Mouse (Mus musculus) thymus, postnatal 36 days (tissue): Measurements from ENCODE around the gene Fam117a.
A peak's percentile ranks its signal among the peaks of the same experiment; 100 is the strongest.

ENCODE experiments used
- DNase-seq, 2 experiments: peaks; one replicate each; pipeline ENCODE4 v3.0.0; 2022; ENCODE audit warnings: mixed read lengths in 2 of 2

Gene Fam117a

GRCm38 (mm10) chr11:95367011-95367735 lies 30.4 kb downstream of the Fam117a start:
- DNase-seq, result peak; percentile 65 to 81

GRCm38 (mm10) chr11:95368231-95368823 lies 31.5 kb downstream of the Fam117a start:
- DNase-seq, result no peak

GRCm38 (mm10) chr11:95368871-95369270 lies 32.1 kb downstream of the Fam117a start:
- no peak for DNase-seq

GRCm38 (mm10) chr11:95369964-95370890 lies 33.4 kb downstream of the Fam117a start:
- DNase-seq, result peak; percentile 33 to 52

- no peak for DNase-seq
These were observed 34.4 kb downstream of the Fam117a start for GRCm38 (mm10) chr11:95371182-95371581.

GRCm38 (mm10) chr11:95378926-95379325 lies 42.1 kb downstream of the Fam117a start:
- no peak for DNase-seq

GRCm38 (mm10) chr11:95379552-95379951 lies 42.7 kb downstream of the Fam117a start:
- no peak for DNase-seq

- no peak for DNase-seq
These were observed 43.9 kb downstream of the Fam117a start for GRCm38 (mm10) chr11:95380711-95381110.

- no peak for DNase-seq
These were observed 44.3 kb downstream of the Fam117a start for GRCm38 (mm10) chr11:95381146-95381545.

GRCm38 (mm10) chr11:95383331-95383986 lies 46.6 kb downstream of the Fam117a start:
- DNase-seq, result no peak

GRCm38 (mm10) chr11:95384004-95384318 lies 47.1 kb downstream of the Fam117a start:
- DNase-seq, result no peak

GRCm38 (mm10) chr11:95384319-95384972 lies 47.6 kb downstream of the Fam117a start, which contains the start of gene Slc35b1:
Gene Slc35b1 (plus strand): TSS chr11:95384692.
- DNase-seq, result peak; percentile 87 to 89

GRCm38 (mm10) chr11:95384973-95385320 lies 48.1 kb downstream of the Fam117a start:
- no peak for DNase-seq

- DNase-seq, result no peak
These were observed 50.5 kb downstream of the Fam117a start for GRCm38 (mm10) chr11:95387354-95387753.

- no peak for DNase-seq
These were observed 52.2 kb downstream of the Fam117a start for GRCm38 (mm10) chr11:95389006-95389405.

GRCm38 (mm10) chr11:95390420-95390819 lies 53.6 kb downstream of the Fam117a start:
- DNase-seq, result no peak

- DNase-seq, result no peak
These were observed 54.4 kb downstream of the Fam117a start for GRCm38 (mm10) chr11:95391201-95391600.

GRCm38 (mm10) chr11:95391743-95392142 lies 54.9 kb downstream of the Fam117a start:
- DNase-seq, result no peak

GRCm38 (mm10) chr11:95392223-95392667 lies 55.4 kb downstream of the Fam117a start:
- DNase-seq, result peak; percentile 49 to 72

GRCm38 (mm10) chr11:95392708-95393499 lies 56.1 kb downstream of the Fam117a start:
- peak; percentile 44 to 47 for DNase-seq

GRCm38 (mm10) chr11:95393500-95393816 lies 56.6 kb downstream of the Fam117a start:
- DNase-seq, result no peak

- DNase-seq, result no peak
These were observed 57.3 kb downstream of the Fam117a start for GRCm38 (mm10) chr11:95394112-95394511.
